Mouse (Mus musculus) spleen, postnatal 0 days (tissue): ENCODE measurements around the gene Klra1. TPM values are rescaled to one million over a fixed set of nuclear protein-coding genes. Genes with fewer than 3 reads are reported as not detected.

Source experiments
- polyA plus RNA-seq: library from polyadenylated mRNA; unstranded; fragments of >200 nt; fragmentation: Nextera tagmentation; extraction: Ambion mirVana; gene quantifications from 2 replicates; pipeline ENCODE4 v1.2.1, GENCODE M21; 2015

The Klra1 gene
- not detected in 2 replicates for polyA plus RNA-seq

GRCm38 (mm10) chr6:130386750-130387149, at the start of gene Klra1:
Klra1 (minus strand) TSS chr6:130386874.

GRCm38 (mm10) chr6:130337411-130337810, 49.3 kb downstream of the Klra1 start, which contains the start of gene Klra3:
Klra3 (minus strand) TSS chr6:130337574.

Other genes starting within 250 kb of the Klra1 start
- gene Klra9, start 193.8 kb downstream of the Klra1 start, polyA plus RNA-seq: not detected in 2 replicates
- not detected in 2 replicates for gene Klra7, start 153.6 kb downstream of the Klra1 start, polyA plus RNA-seq
- not detected in 2 replicates for gene Klra10, start 104.9 kb downstream of the Klra1 start, polyA plus RNA-seq
- not detected in 2 replicates for gene Klra3, start 49.3 kb downstream of the Klra1 start, polyA plus RNA-seq